Mouse (Mus musculus) bone marrow macrophage, adult 2 months (primary cell): Measurements from ENCODE around the gene Gadd45gip1. TPM values are rescaled to one million over a fixed set of nuclear protein-coding genes. Genes with fewer than 3 reads are reported as not detected.

Experiments
- H3K27ac ChIP-seq: 2 replicates; pipeline ENCODE4 v1.5.1; 2012; ENCODE audit warnings: low read depth, low read length; ENCODE audit not compliant: insufficient read depth
- H3K4me1 ChIP-seq: 2 replicates; pipeline ENCODE4 v1.6.1; 2012; ENCODE audit warnings: low read length; ENCODE audit not compliant: control insufficient read depth, insufficient read depth
- H3K4me3 ChIP-seq: 2 replicates; pipeline ENCODE4 v1.5.1; 2012; ENCODE audit warnings: mild to moderate bottlenecking, low read length, moderate library complexity; ENCODE audit not compliant: insufficient read depth
- CTCF ChIP-seq: IDR thresholded peaks from 2 replicates; pipeline ENCODE4 v1.5.1; 2012; ENCODE audit warnings: low read depth, mild to moderate bottlenecking, low read length, moderate library complexity
- POLR2A ChIP-seq: IDR thresholded peaks from 2 replicates; pipeline ENCODE4 v1.6.1; 2012; ENCODE audit warnings: mild to moderate bottlenecking, low read depth, low read length, borderline replicate concordance
- polyA plus RNA-seq: library from polyadenylated mRNA; stranded (reverse); fragments of >200 nt; gene quantifications from 2 replicates; pipeline ENCODE4 v1.2.4, GENCODE M21; 2012; ENCODE audit not compliant: missing spikeins, insufficient read depth, insufficient read length

Gadd45gip1 gene
- polyA plus RNA-seq, 1 experiment, result 13.9 TPM

GRCm38 (mm10) chr8:84797256-84797797 lies 34.0 kb upstream of the Gadd45gip1 start:
- H3K4me1 ChIP-seq, result peaks cover 2% of the 10 kb centered on the region; the same call in 1 of the 2 replicates
- no peak overlapping the region for H3K27ac ChIP-seq
- TF ChIP-seq POLR2A (no peak), CTCF (no peak)
- H3K4me3 ChIP-seq, result no peak overlapping the region

GRCm38 (mm10) chr8:84797971-84798370 lies 33.4 kb upstream of the Gadd45gip1 start:
- Histone ChIP-seq H3K4me1 (peaks cover 2% of the 10 kb centered on the region; the same call in 1 of the 2 replicates), H3K4me3 (no peak overlapping the region), H3K27ac (no peak overlapping the region)
- no peak for TF ChIP-seq POLR2A
- TF ChIP-seq CTCF, result no peak

- H3K27ac ChIP-seq, result no peak overlapping the region
- TF ChIP-seq CTCF (no peak), POLR2A (no peak)
- H3K4me3 ChIP-seq, result peak overlapping the region; percentile 66
- H3K4me1 ChIP-seq, result peaks cover 2% of the 10 kb centered on the region; the same call in 1 of the 2 replicates
Observed at GRCm38 (mm10) chr8:84798446-84799135, 32.7 kb upstream of the Gadd45gip1 start.

- H3K27ac ChIP-seq, result no peak overlapping the region
- TF ChIP-seq POLR2A, result no peak
- TF ChIP-seq CTCF, result no peak
- H3K4me1 ChIP-seq, result peaks cover 2% of the 10 kb centered on the region; the same call in 1 of the 2 replicates
- peak overlapping the region; percentile 66 for H3K4me3 ChIP-seq
Observed at GRCm38 (mm10) chr8:84799136-84799931, 32.0 kb upstream of the Gadd45gip1 start.

- Histone ChIP-seq H3K4me3 (peak within 1 kb of the TSS; percentile 66), H3K4me1 (peaks cover 2% of the 10 kb centered on the region; the same call in 1 of the 2 replicates), H3K27ac (no peak within 1 kb of the TSS)
- TF ChIP-seq POLR2A (no peak), CTCF (no peak)
Observed at GRCm38 (mm10) chr8:84799999-84800831, 31.1 kb upstream of the Gadd45gip1 start, which contains the start of gene Nfix. Nfix (minus strand) TSS chr8:84800344.

GRCm38 (mm10) chr8:84806031-84806430 lies 25.3 kb upstream of the Gadd45gip1 start:
- Histone ChIP-seq H3K27ac (no peak overlapping the region), H3K4me1 (no peaks in the 10 kb centered on the region), H3K4me3 (no peak overlapping the region)
- TF ChIP-seq POLR2A, result no peak
- no peak for TF ChIP-seq CTCF

GRCm38 (mm10) chr8:84809109-84809940 lies 22.0 kb upstream of the Gadd45gip1 start:
- Histone ChIP-seq H3K4me1 (no peaks in the 10 kb centered on the region), H3K27ac (no peak overlapping the region), H3K4me3 (no peak overlapping the region)
- TF ChIP-seq POLR2A, result no peak

- Histone ChIP-seq H3K4me1 (no peaks in the 10 kb centered on the region), H3K27ac (no peak overlapping the region), H3K4me3 (no peak overlapping the region)
- no peak for TF ChIP-seq CTCF
- no peak for TF ChIP-seq POLR2A
Observed at GRCm38 (mm10) chr8:84809941-84810280, 21.4 kb upstream of the Gadd45gip1 start.

GRCm38 (mm10) chr8:84810896-84811295 lies 20.4 kb upstream of the Gadd45gip1 start:
- TF ChIP-seq POLR2A, result no peak
- TF ChIP-seq CTCF, result peak; percentile 58
- peaks cover 5% of the 10 kb centered on the region for H3K4me1 ChIP-seq
- peak overlapping the region; percentile 19; the same call in 1 of the 2 replicates for H3K4me3 ChIP-seq
- H3K27ac ChIP-seq, result no peak overlapping the region
